Mouse (Mus musculus): ENCODE data around the gene Nosip. TPM values are rescaled to one million over a fixed set of nuclear protein-coding genes. Genes with fewer than 3 reads are reported as not detected.
A peak's percentile ranks its signal among the peaks of the same experiment; 100 is the strongest.

Nosip gene
- total and polyA plus RNA-seq, 2 experiments: 22.8 to 35.8 TPM

DNA sequence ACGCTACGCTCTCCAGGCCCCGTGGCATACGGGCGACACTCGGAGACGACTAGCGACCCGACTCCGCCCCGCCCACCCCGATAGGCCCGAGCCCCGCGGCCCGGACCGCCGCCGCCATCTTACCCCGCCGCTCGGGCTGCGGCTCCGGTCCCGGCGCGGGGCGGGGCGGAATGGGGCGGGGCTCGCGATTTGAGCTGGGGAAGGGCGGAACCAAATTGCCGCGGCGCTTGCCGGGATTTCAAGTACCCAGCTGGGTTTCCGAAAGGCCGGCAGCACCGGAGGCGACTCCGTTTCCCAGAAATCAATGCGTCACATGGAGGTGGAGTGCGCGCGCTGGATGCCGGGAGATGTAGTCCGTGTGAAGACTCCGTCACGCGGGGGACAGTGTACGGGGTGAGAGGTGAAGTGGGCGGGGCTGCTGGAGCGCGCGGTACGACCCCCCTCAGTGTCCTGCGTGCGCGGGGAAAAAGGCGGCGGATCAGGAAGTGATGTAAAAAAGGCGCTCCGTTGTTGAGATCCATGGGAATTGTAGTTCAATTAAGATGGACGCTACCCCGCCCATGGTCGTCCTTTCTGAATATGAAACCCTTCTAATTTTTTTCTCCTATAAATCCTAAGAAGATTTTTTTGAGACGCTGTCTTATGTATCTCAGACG lies 46.1 kb upstream of the Nosip start, which contains the start of gene Scaf1:
TSS of gene Scaf1 (minus strand) at position 407 of the 656 bp plus-strand sequence.
- H3K9ac ChIP-seq (ENCODE audit: low read depth, low read length): peak within 1 kb of the TSS; percentile 87
- no peaks in the 10 kb centered on the region for H3K27me3 ChIP-seq (ENCODE audit: control insufficient read depth, insufficient read depth, low read length)
- WGBS: 1% methylated on average over 69 of the region's 69 CpGs
- peaks cover 9% of the 10 kb centered on the region for H3K36me3 ChIP-seq (ENCODE audit: control insufficient read depth, insufficient read depth, low read length)
- peak; percentile 97 for DNase-seq (ENCODE audit: extremely low read depth, low read depth, low spot score)
- H3K4me3 ChIP-seq (ENCODE audit: insufficient read depth, low read depth, low read length): peak within 1 kb of the TSS; percentile 82
- 0 out of 2 replicates have a peak, but pooled peaks cover 5% of the 10 kb centered on the region for H3K4me1 ChIP-seq (ENCODE audit: control insufficient read depth, insufficient read depth, low read length)
- peaks cover 18% of the 10 kb centered on the region; the same call in 1 of the 2 replicates for H3K79me2 ChIP-seq (ENCODE audit: control insufficient read depth, insufficient read depth, low read length)
- peak within 1 kb of the TSS; percentile 92 for H3K27ac ChIP-seq (replicated peaks; ENCODE audit: insufficient read depth, low read depth, low read length)
- TF ChIP-seq CTCF (IDR thresholded peaks at IDR 0.05; ENCODE audit: low read depth, low read length) (no peak), POLR2A (IDR thresholded peaks at IDR 0.05; ENCODE audit: extremely low read depth, insufficient read depth, low read length) (peak; percentile 29; the same call in 1 of the 2 replicates)

DNA sequence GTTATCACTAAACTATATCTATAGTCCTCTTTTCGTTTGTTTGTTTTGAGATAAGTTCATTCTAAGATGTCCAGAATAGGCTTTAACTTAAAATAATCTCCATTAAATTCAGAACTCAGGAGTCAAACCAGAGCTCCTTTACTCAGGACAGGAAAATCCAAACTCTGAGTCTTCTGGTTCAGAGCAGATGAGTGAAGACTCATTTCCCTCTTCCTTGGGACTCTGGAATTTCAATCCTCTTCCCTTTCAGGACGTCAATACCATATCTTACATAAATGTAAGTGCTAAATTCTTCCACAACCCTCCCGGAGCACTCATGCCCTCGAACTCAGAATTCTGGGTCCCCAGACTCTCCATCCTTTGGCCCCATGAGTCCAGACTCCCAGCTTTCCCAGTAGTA lies 45.5 kb upstream of the Nosip start:
- H3K4me1 ChIP-seq (ENCODE audit: control insufficient read depth, insufficient read depth, low read length): 0 out of 2 replicates have a peak, but pooled peaks cover 5% of the 10 kb centered on the region

GRCm38 (mm10) chr7:45017242-45018061 lies 44.8 kb upstream of the Nosip start, which contains the start of gene Rras:
Gene Rras (plus strand): TSS chr7:45017961.
- Histone ChIP-seq H3K4me3 (ENCODE audit: insufficient read depth, low read depth, low read length) (peak within 1 kb of the TSS; percentile 65), H3K4me1 (ENCODE audit: control insufficient read depth, insufficient read depth, low read length) (0 out of 2 replicates have a peak, but pooled peaks cover 5% of the 10 kb centered on the region), H3K9ac (ENCODE audit: low read depth, low read length) (peak within 1 kb of the TSS; percentile 85), H3K79me2 (ENCODE audit: control insufficient read depth, insufficient read depth, low read length) (peaks cover 12% of the 10 kb centered on the region; the same call in 1 of the 2 replicates), H3K36me3 (ENCODE audit: control insufficient read depth, insufficient read depth, low read length) (peaks cover 1% of the 10 kb centered on the region; the same call in 1 of the 2 replicates), H3K27me3 (ENCODE audit: control insufficient read depth, insufficient read depth, low read length) (no peaks in the 10 kb centered on the region), H3K27ac (replicated peaks; ENCODE audit: insufficient read depth, low read depth, low read length) (peak within 1 kb of the TSS; percentile 92)
- under 1% methylated on average over 35 of the region's 36 CpGs for WGBS
- peak; percentile 100 for DNase-seq (ENCODE audit: extremely low read depth, low read depth, low spot score)
- no peak for TF ChIP-seq CTCF (IDR thresholded peaks at IDR 0.05; ENCODE audit: low read depth, low read length)
- peak; percentile 42; the same call in 1 of the 2 replicates for TF ChIP-seq POLR2A (IDR thresholded peaks at IDR 0.05; ENCODE audit: extremely low read depth, insufficient read depth, low read length)

More for the DNA sequence above, 45.5 kb upstream of the Nosip start:
- peak; percentile 35 for DNase-seq (ENCODE audit: extremely low read depth, low read depth, low spot score)
- H3K27me3 ChIP-seq (ENCODE audit: control insufficient read depth, insufficient read depth, low read length): no peaks in the 10 kb centered on the region
- TF ChIP-seq POLR2A (IDR thresholded peaks at IDR 0.05; ENCODE audit: extremely low read depth, insufficient read depth, low read length): no peak
- no peak for TF ChIP-seq CTCF (IDR thresholded peaks at IDR 0.05; ENCODE audit: low read depth, low read length)
- peak overlapping the region; percentile 92 for H3K27ac ChIP-seq (replicated peaks; ENCODE audit: insufficient read depth, low read depth, low read length)
- peak overlapping the region; percentile 56 for H3K9ac ChIP-seq (ENCODE audit: low read depth, low read length)
- peak overlapping the region; percentile 58 for H3K4me3 ChIP-seq (ENCODE audit: insufficient read depth, low read depth, low read length)
- WGBS: 2% methylated on average over 4 of the region's 4 CpGs
- H3K79me2 ChIP-seq (ENCODE audit: control insufficient read depth, insufficient read depth, low read length): peaks cover 18% of the 10 kb centered on the region; the same call in 1 of the 2 replicates
- H3K36me3 ChIP-seq (ENCODE audit: control insufficient read depth, insufficient read depth, low read length): peaks cover 7% of the 10 kb centered on the region; the same call in 1 of the 2 replicates

DNA sequence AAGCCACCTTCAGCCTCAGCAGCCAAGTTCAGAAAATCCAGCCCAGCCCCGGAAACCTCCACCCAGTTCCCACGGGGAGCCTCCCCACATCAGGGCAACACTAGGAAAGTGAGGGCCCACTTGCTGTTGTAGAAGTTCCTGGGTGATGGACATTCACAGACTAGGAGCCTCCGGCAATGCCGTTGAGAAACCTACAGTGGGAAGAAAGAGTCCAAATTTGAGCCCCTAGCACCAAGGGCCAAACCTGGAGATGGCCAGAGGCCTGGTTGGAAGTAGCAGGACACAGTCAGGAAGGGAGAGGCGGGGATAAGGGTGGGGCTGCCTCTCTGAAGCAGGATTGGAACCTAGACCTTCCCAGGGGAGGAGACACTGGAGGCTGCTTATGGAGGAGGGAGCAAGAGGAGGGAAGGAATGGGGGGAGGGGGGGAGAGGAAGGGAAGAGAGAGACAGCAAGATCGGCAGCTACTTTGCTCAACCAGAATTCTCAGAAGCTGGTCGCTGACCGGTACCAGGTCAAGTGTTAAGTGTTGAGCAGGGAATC lies 43.1 kb upstream of the Nosip start:
- peaks cover 6% of the 10 kb centered on the region; the same call in 1 of the 2 replicates for H3K79me2 ChIP-seq (ENCODE audit: control insufficient read depth, insufficient read depth, low read length)
- 0 out of 2 replicates have a peak, but pooled peaks cover 3% of the 10 kb centered on the region for H3K4me1 ChIP-seq (ENCODE audit: control insufficient read depth, insufficient read depth, low read length)
- H3K27me3 ChIP-seq (ENCODE audit: control insufficient read depth, insufficient read depth, low read length): no peaks in the 10 kb centered on the region
- H3K4me3 ChIP-seq (ENCODE audit: insufficient read depth, low read depth, low read length): peak overlapping the region; percentile 44
- WGBS: 56% methylated on average over 8 of the region's 8 CpGs
- DNase-seq (ENCODE audit: extremely low read depth, low read depth, low spot score): peak; percentile 53
- H3K9ac ChIP-seq (ENCODE audit: low read depth, low read length): peak overlapping the region; percentile 48; the same call in 1 of the 2 replicates
- TF ChIP-seq CTCF (IDR thresholded peaks at IDR 0.05; ENCODE audit: low read depth, low read length) (no peak), POLR2A (IDR thresholded peaks at IDR 0.05; ENCODE audit: extremely low read depth, insufficient read depth, low read length) (no peak)
- peak overlapping the region; percentile 67 for H3K27ac ChIP-seq (replicated peaks; ENCODE audit: insufficient read depth, low read depth, low read length)
- no peaks in the 10 kb centered on the region for H3K36me3 ChIP-seq (ENCODE audit: control insufficient read depth, insufficient read depth, low read length)

DNA sequence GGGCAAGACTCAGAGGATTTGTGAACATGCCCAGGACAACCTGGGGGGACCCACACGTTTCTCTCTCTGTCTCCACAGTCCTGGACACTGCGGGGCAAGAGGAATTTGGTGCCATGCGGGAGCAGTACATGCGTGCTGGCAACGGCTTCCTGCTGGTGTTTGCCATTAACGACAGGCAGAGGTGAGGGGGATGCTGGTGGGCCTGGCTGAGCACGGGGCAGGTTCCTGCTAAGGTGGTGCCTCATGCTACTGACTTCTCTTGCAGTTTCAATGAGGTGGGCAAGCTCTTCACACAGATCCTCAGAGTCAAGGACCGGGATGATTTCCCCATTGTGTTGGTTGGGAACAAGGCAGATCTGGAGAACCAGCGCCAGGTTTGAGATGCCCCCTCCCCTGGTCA lies 42.0 kb upstream of the Nosip start:
- TF ChIP-seq CTCF (IDR thresholded peaks at IDR 0.05; ENCODE audit: low read depth, low read length) (no peak), POLR2A (IDR thresholded peaks at IDR 0.05; ENCODE audit: extremely low read depth, insufficient read depth, low read length) (no peak)
- Histone ChIP-seq H3K9ac (ENCODE audit: low read depth, low read length) (no peak overlapping the region), H3K36me3 (ENCODE audit: control insufficient read depth, insufficient read depth, low read length) (no peaks in the 10 kb centered on the region), H3K27me3 (ENCODE audit: control insufficient read depth, insufficient read depth, low read length) (no peaks in the 10 kb centered on the region), H3K79me2 (ENCODE audit: control insufficient read depth, insufficient read depth, low read length) (peaks cover 6% of the 10 kb centered on the region; the same call in 1 of the 2 replicates), H3K4me1 (ENCODE audit: control insufficient read depth, insufficient read depth, low read length) (peaks cover 4% of the 10 kb centered on the region; the same call in 1 of the 2 replicates), H3K27ac (replicated peaks; ENCODE audit: insufficient read depth, low read depth, low read length) (no peak overlapping the region), H3K4me3 (ENCODE audit: insufficient read depth, low read depth, low read length) (no peak overlapping the region)
- WGBS: 90% methylated on average over 9 of the region's 9 CpGs
- no peak for DNase-seq (ENCODE audit: extremely low read depth, low read depth, low spot score)
